ENCODE assay signal across 25 mouse cellular contexts in the genomic region with DNA sequence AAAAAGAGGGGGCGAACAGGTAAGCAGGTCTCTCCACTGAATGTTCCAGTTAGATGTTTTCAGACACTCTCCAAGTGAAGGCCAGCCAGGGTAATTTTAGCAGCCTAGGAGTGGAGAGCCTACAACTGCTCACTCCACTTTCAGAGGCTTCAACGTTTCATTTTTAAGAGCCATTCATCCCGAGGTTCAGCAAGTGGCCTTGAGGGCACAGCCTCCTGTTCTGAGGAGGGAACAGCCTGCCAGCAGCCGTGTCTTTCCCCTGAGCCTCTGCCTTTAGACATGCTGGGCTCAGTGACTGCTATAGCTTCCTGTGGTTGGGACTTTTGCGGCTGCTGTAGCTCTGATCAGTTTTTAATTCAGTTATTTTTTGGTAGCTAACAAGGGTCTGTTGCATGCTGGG. TPM values are rescaled to one million over a fixed set of nuclear protein-coding genes. Genes with fewer than 3 reads are reported as not detected.
DNase-seq lines count a peak whose midpoint lies in the region; ATAC-seq lines count a peak whose summit lies in the region.
"Had no signal": no experiment of that assay in that cellular context is flagged by ENCODE, and none has a peak within 500 bp of the region (broad histone marks: within the 10 kb centered on the region; RNA-seq: fewer than 3 reads in every experiment).

No protein-coding gene starts in this region.

- WGBS in heart, embryonic 14.5 days, result 40% methylated on average over 5 of the region's 5 CpGs
- 68% methylated on average over 5 of the region's 5 CpGs for WGBS in forebrain, embryonic 10.5 days

- DNase-seq in adrenal gland, postnatal 10 days, result peak; percentile 21
- no peak for DNase-seq in adrenal gland, postnatal 4 days (ENCODE audit: low spot score in 2 of 2)
- no peak for DNase-seq in heart, postnatal 14 days
- peak; percentile 32 for DNase-seq in testis, postnatal 10 days (ENCODE audit: low spot score)
- no peak for DNase-seq in testis, postnatal 14 days (ENCODE audit: low spot score)
- DNase-seq in forebrain, embryonic 10.5 days (ENCODE audit: extremely low spot score, low spot score), result no peak
- DNase-seq: cerebellum, adult 11 months; cerebellum, adult 9-11 months; gastrocnemius, postnatal 10 days; heart, adult 18-20 months; kidney, postnatal 25 days; layer of hippocampus, postnatal 36 days; liver, embryonic 13.5 days had no signal

- peaks cover 3 to 16% of the 10 kb centered on the region in 2 experiments for H3K4me1 ChIP-seq in heart, embryonic 14.5 days (ENCODE audit: control insufficient read depth in 2 of 2, insufficient read depth in 2 of 2, low read length in 2 of 2)
- H3K4me1 ChIP-seq in forebrain, embryonic 10.5 days, result no peaks in the 10 kb centered on the region
- H3K4me1 ChIP-seq: embryonic facial prominence, embryonic 10.5 days; hindbrain, embryonic 10.5 days; limb, embryonic 13.5 days; liver, embryonic 13.5 days; midbrain, embryonic 13.5 days had no signal

- H3K9ac ChIP-seq in heart, embryonic 14.5 days (ENCODE audit: low read length), result peak overlapping the region; percentile 3; the same call in 1 of the 2 replicates
- H3K9ac ChIP-seq: limb, embryonic 13.5 days; liver, embryonic 13.5 days; lung, embryonic 15.5 days; midbrain, embryonic 13.5 days had no signal

- no peak overlapping the region for H3K4me2 ChIP-seq in heart, embryonic 14.5 days (ENCODE audit: low read length)
- H3K4me2 ChIP-seq: limb, embryonic 13.5 days; liver, embryonic 13.5 days; lung, embryonic 15.5 days; midbrain, embryonic 13.5 days had no signal

- H3K27me3 ChIP-seq in heart, embryonic 14.5 days (ENCODE audit: control insufficient read depth, insufficient read depth, low read length), result no peaks in the 10 kb centered on the region
- no peaks in the 10 kb centered on the region for H3K27me3 ChIP-seq in forebrain, embryonic 10.5 days (ENCODE audit: poor library complexity, severe bottlenecking)
- H3K27me3 ChIP-seq: limb, embryonic 13.5 days; liver, embryonic 13.5 days; lung, embryonic 15.5 days; midbrain, embryonic 13.5 days had no signal

- no peak overlapping the region for H3K4me3 ChIP-seq in heart, embryonic 14.5 days (ENCODE audit: control insufficient read depth in 1 of 2, insufficient read depth in 1 of 2, low read depth in 1 of 2, low read length in 2 of 2)
- no peak overlapping the region for H3K4me3 ChIP-seq in forebrain, embryonic 10.5 days
- H3K4me3 ChIP-seq: embryonic facial prominence, embryonic 10.5 days; hindbrain, embryonic 10.5 days; layer of hippocampus, adult 2 months; limb, embryonic 13.5 days; liver, embryonic 13.5 days; lung, embryonic 15.5 days; midbrain, embryonic 13.5 days had no signal

- no peak for ATAC-seq in heart, embryonic 14.5 days (ENCODE audit: insufficient number of reproducible peaks, insufficient read depth, low FRiP score, low read depth)
- ATAC-seq: CD4-positive, CD25-positive, alpha-beta regulatory T cell, adult 4 months; forebrain, embryonic 16.5 days; intestine, postnatal 0 days; midbrain, embryonic 13.5 days had no signal

- no peaks in the 10 kb centered on the region for H3K36me3 ChIP-seq in heart, embryonic 14.5 days (ENCODE audit: control insufficient read depth, insufficient read depth, low read length)
- no peaks in the 10 kb centered on the region for H3K36me3 ChIP-seq in forebrain, embryonic 10.5 days (replicated peaks)
- H3K36me3 ChIP-seq: embryonic facial prominence, embryonic 10.5 days; hindbrain, embryonic 10.5 days; limb, embryonic 13.5 days; liver, embryonic 13.5 days; lung, embryonic 15.5 days; midbrain, embryonic 13.5 days had no signal

- intact Hi-C loops in heart, postnatal 14 days (cut with DNase I), result no loop called here

- no peaks in the 10 kb centered on the region for H3K9me3 ChIP-seq in heart, embryonic 14.5 days (ENCODE audit: control insufficient read depth, low read length)
- H3K9me3 ChIP-seq in forebrain, embryonic 10.5 days, result no peaks in the 10 kb centered on the region
- H3K9me3 ChIP-seq: embryonic facial prominence, embryonic 10.5 days; hindbrain, embryonic 10.5 days; limb, embryonic 13.5 days; liver, embryonic 13.5 days; lung, embryonic 15.5 days; midbrain, embryonic 13.5 days had no signal

- peak overlapping the region; percentile 34 to 37; a peak in 3 of 4 replicates for H3K27ac ChIP-seq in heart, embryonic 14.5 days (replicated peaks in 1 of 2; ENCODE audit: control insufficient read depth in 1 of 2, insufficient read depth in 1 of 2, low read depth in 2 of 2, low read length in 2 of 2)
- H3K27ac ChIP-seq in forebrain, embryonic 10.5 days, result no peak overlapping the region
- H3K27ac ChIP-seq: embryonic facial prominence, embryonic 10.5 days; hindbrain, embryonic 10.5 days; layer of hippocampus, adult 2 months; limb, embryonic 13.5 days; liver, embryonic 13.5 days; lung, embryonic 15.5 days; midbrain, embryonic 13.5 days had no signal

RNA-seq across cellular contexts. Expression of gene Rasgrf1, which starts 38.9 kb away (rescaled TPM):
- total RNA-seq in adrenal gland, postnatal 10 days (2021), result 1 to 10 TPM; 1.9 TPM
- total RNA-seq in adrenal gland, postnatal 4 days (2021), result 1 to 10 TPM; 1.3 to 1.7 TPM
- polyA plus RNA-seq in heart, embryonic 14.5 days (2014; fragmentation: Nextera tagmentation; extraction: Ambion mirVana), result 0.08 and 0.11 TPM in 2 replicates
- not detected for total RNA-seq in heart, postnatal 14 days (2021)
- polyA plus RNA-seq in forebrain, embryonic 10.5 days (2016; fragmentation: Nextera tagmentation; extraction: Ambion mirVana), result not detected in 2 replicates
- total RNA-seq: megakaryocyte, adult 5-6 weeks had no signal
- polyA plus RNA-seq: intestine, postnatal 0 days; liver, embryonic 13.5 days; neural tube, embryonic 11.5 days had no signal

Comparison
In these comparisons a context has a peak if more than half of its experiments do, and no peak if none do; other contexts are left out.
1. DNase-seq: peak in adrenal gland, postnatal 10 days (single experiment) and testis, postnatal 10 days (single experiment); none in adrenal gland, postnatal 4 days (0 of 2), heart, postnatal 14 days (0 of 2), testis, postnatal 14 days (single experiment) and forebrain, embryonic 10.5 days (single experiment).